Mouse (Mus musculus): Measurements from ENCODE around the gene Perm1. TPM values are rescaled to one million over a fixed set of nuclear protein-coding genes. Genes with fewer than 3 reads are reported as not detected.

The Perm1 gene
- polyA plus RNA-seq, 1 experiment from 2014 or later = 0.57 TPM

DNA sequence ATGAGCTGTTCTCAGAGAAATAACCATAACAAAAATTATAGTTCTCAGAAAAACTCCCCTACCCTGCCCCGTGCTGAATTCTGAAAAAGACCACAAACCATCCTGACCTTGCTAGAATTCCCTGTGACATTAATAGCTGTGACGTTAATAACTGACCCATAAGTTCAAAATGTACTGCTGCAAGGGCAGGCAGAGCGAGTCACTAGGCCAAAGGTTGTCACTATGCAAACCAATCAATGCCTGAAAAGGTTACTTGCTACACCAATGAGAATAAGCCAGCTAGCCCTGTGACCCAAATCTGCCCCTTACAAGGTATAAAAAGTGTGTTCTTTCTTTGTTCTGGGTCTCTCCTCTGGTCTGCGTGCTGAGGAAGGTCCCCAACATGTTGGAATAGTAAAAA lies 6.8 kb upstream of the Perm1 start:
- Histone ChIP-seq H3K4me3 (ENCODE audit: low read depth, low read length) (no peak overlapping the region), H3K9me3 (ENCODE audit: control insufficient read depth, low read length) (no peaks in the 10 kb centered on the region), H3K27me3 (ENCODE audit: control insufficient read depth, insufficient read depth, low read length) (no peaks in the 10 kb centered on the region), H3K36me3 (ENCODE audit: control insufficient read depth, insufficient read depth, low read length) (no peaks in the 10 kb centered on the region), H3K4me1 (ENCODE audit: control insufficient read depth, insufficient read depth, low read length) (peaks cover 5% of the 10 kb centered on the region; the same call in 1 of the 2 replicates), H3K4me2 (ENCODE audit: low read depth) (no peak overlapping the region), H3K27ac (ENCODE audit: low read depth, low read length) (no peak overlapping the region), H3K9ac (ENCODE audit: low read length) (no peak overlapping the region)
- WGBS = 92% methylated on average over 4 of the region's 4 CpGs
- DNase-seq (ENCODE audit: low spot score) = no peak
- no peak for ATAC-seq (ENCODE audit: insufficient read depth, low FRiP score, low TSS enrichment)

DNA sequence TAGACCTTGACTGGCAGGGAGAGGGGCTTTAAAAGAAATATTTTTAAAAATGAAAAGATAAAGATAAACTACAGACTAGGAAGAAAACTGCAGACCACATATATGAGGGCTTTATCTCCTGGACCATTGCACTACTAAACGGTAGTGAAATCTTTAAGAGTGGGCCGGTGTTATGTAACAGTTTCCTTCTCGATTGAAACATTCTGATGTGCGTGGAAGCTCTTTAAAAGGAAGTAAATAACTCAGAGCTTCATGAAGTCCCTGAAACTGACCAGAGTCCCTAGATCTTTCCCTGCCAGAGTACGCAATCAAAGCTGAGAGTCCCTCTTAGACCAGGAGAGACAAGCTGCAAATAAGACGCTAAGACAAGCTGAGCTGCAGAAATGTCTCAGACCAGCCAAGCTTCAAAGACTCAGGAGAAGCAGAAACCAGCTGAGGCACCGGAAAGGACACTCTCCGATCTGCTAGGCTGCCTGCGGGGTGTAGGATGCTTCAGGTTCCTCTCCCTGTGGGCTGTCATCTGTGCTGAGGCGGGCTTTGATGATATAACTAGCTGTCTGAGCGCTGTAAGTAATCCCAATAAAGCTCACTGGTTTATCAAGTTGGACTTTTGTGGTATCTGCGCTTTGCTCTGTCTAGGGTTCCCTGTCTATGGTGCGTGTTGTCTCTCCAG lies 5.6 kb upstream of the Perm1 start:
- Histone ChIP-seq H3K9me3 (ENCODE audit: control insufficient read depth, low read length) (no peaks in the 10 kb centered on the region), H3K9ac (ENCODE audit: low read length) (no peak overlapping the region), H3K4me1 (ENCODE audit: control insufficient read depth, insufficient read depth, low read length) (no peaks in the 10 kb centered on the region; the same call in 1 of the 2 replicates), H3K4me3 (ENCODE audit: low read depth, low read length) (no peak overlapping the region), H3K36me3 (ENCODE audit: control insufficient read depth, insufficient read depth, low read length) (no peaks in the 10 kb centered on the region), H3K27ac (ENCODE audit: low read depth, low read length) (no peak overlapping the region), H3K27me3 (ENCODE audit: control insufficient read depth, insufficient read depth, low read length) (no peaks in the 10 kb centered on the region), H3K4me2 (ENCODE audit: low read depth) (no peak overlapping the region)
- DNase-seq (ENCODE audit: low spot score) = no peak
- WGBS = 79% methylated on average over 13 of the region's 13 CpGs
- no peak for ATAC-seq (ENCODE audit: insufficient read depth, low FRiP score, low TSS enrichment)

DNA sequence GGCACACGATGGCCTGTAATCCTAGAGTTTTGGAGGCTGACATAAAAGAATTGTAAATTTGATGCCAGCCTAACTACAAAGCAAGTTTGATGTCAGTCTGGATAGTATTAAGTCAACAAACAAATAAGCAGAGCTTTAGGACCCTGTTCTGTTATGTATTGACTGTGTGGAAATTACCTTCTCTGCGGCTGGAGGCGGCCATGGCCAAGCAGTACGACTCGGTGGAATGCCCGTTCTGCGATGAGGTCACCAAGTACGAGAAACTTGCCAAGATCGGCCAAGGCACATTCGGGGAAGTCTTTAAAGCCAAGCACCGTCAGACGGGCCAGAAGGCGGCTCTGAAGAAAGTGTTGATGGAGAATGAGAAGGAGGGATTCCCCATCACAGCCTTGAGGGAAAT lies 2.5 kb upstream of the Perm1 start:
- 96% methylated on average over 13 of the region's 13 CpGs for WGBS
- no peaks in the 10 kb centered on the region for H3K9me3 ChIP-seq (ENCODE audit: control insufficient read depth, low read length)
- no peak overlapping the region for H3K4me3 ChIP-seq (ENCODE audit: low read depth, low read length)
- no peak for DNase-seq (ENCODE audit: low spot score)
- H3K4me1 ChIP-seq (ENCODE audit: control insufficient read depth, insufficient read depth, low read length) = no peaks in the 10 kb centered on the region
- H3K9ac ChIP-seq (ENCODE audit: low read length) = no peak overlapping the region
- H3K36me3 ChIP-seq (ENCODE audit: control insufficient read depth, insufficient read depth, low read length) = no peaks in the 10 kb centered on the region
- ATAC-seq (ENCODE audit: insufficient read depth, low FRiP score, low TSS enrichment) = no peak
- no peak overlapping the region for H3K4me2 ChIP-seq (ENCODE audit: low read depth)
- H3K27ac ChIP-seq (ENCODE audit: low read depth, low read length) = no peak overlapping the region
- H3K27me3 ChIP-seq (ENCODE audit: control insufficient read depth, insufficient read depth, low read length) = no peaks in the 10 kb centered on the region

GRCm38 (mm10) chr4:156216196-156216595 lies 528 bp downstream of the Perm1 start:
- no peaks in the 10 kb centered on the region for H3K9me3 ChIP-seq (ENCODE audit: control insufficient read depth, low read length)
- no peak for ATAC-seq (ENCODE audit: insufficient read depth, low FRiP score, low TSS enrichment)
- no peaks in the 10 kb centered on the region for H3K4me1 ChIP-seq (ENCODE audit: control insufficient read depth, insufficient read depth, low read length)
- no peak for DNase-seq (ENCODE audit: low spot score)
- H3K27me3 ChIP-seq (ENCODE audit: control insufficient read depth, insufficient read depth, low read length) = no peaks in the 10 kb centered on the region
- WGBS = 88% methylated on average over 2 of the region's 2 CpGs
- H3K36me3 ChIP-seq (ENCODE audit: control insufficient read depth, insufficient read depth, low read length) = no peaks in the 10 kb centered on the region
- no peak overlapping the region for H3K27ac ChIP-seq (ENCODE audit: low read depth, low read length)
- no peak overlapping the region for H3K9ac ChIP-seq (ENCODE audit: low read length)
- no peak overlapping the region for H3K4me2 ChIP-seq (ENCODE audit: low read depth)
- H3K4me3 ChIP-seq (ENCODE audit: low read depth, low read length) = no peak overlapping the region

DNA sequence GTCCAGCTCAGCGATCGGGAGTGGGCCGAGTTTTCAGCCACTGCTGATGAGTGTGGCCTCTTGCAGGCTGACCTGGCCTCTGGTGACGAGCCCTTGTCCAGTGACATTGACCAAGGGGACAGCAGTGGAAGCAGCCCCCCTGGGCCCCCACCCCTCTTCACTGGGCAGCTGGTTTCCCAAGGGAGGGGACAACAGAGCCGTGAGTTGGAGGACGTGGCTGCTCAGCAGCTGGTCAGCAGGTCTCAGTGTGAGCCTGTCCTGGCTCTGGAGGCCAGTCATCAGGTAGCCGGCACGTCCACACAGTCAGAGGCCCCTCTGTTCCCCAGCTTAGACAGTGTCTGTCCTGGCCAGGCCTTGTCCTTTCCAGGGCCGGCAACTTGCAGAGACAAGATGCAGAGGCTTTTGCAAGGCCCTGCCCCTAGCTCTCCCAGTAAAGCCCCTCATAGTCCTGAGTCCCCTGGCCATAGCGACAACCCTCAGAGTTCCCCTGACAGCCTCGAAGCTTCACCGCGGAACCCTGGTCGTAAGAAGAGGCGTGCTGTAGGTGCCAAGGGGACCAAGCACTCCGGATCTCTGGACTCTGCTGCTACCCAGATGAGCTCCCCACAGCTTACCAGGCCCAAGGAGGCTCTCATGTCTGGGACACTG lies 1.5 kb downstream of the Perm1 start:
- Histone ChIP-seq H3K4me1 (ENCODE audit: control insufficient read depth, insufficient read depth, low read length) (no peaks in the 10 kb centered on the region), H3K4me3 (ENCODE audit: low read depth, low read length) (no peak overlapping the region), H3K9ac (ENCODE audit: low read length) (no peak overlapping the region), H3K27ac (ENCODE audit: low read depth, low read length) (no peak overlapping the region), H3K9me3 (ENCODE audit: control insufficient read depth, low read length) (no peaks in the 10 kb centered on the region), H3K36me3 (ENCODE audit: control insufficient read depth, insufficient read depth, low read length) (no peaks in the 10 kb centered on the region), H3K4me2 (ENCODE audit: low read depth) (no peak overlapping the region), H3K27me3 (ENCODE audit: control insufficient read depth, insufficient read depth, low read length) (no peaks in the 10 kb centered on the region)
- ATAC-seq (ENCODE audit: insufficient read depth, low FRiP score, low TSS enrichment) (no peak), DNase-seq (ENCODE audit: low spot score) (no peak)
- 83% methylated on average over 16 of the region's 16 CpGs for WGBS

GRCm38 (mm10) chr4:156217838-156218237 lies 2.2 kb downstream of the Perm1 start:
- Histone ChIP-seq H3K27me3 (ENCODE audit: control insufficient read depth, insufficient read depth, low read length) (no peaks in the 10 kb centered on the region), H3K4me2 (ENCODE audit: low read depth) (no peak overlapping the region), H3K4me1 (ENCODE audit: control insufficient read depth, insufficient read depth, low read length) (no peaks in the 10 kb centered on the region), H3K36me3 (ENCODE audit: control insufficient read depth, insufficient read depth, low read length) (no peaks in the 10 kb centered on the region), H3K27ac (ENCODE audit: low read depth, low read length) (no peak overlapping the region), H3K9me3 (ENCODE audit: control insufficient read depth, low read length) (no peaks in the 10 kb centered on the region), H3K4me3 (ENCODE audit: low read depth, low read length) (no peak overlapping the region), H3K9ac (ENCODE audit: low read length) (no peak overlapping the region)
- DNase-seq (ENCODE audit: low spot score) (no peak), ATAC-seq (ENCODE audit: insufficient read depth, low FRiP score, low TSS enrichment) (no peak)
- WGBS = 74% methylated on average over 16 of the region's 16 CpGs

DNA sequence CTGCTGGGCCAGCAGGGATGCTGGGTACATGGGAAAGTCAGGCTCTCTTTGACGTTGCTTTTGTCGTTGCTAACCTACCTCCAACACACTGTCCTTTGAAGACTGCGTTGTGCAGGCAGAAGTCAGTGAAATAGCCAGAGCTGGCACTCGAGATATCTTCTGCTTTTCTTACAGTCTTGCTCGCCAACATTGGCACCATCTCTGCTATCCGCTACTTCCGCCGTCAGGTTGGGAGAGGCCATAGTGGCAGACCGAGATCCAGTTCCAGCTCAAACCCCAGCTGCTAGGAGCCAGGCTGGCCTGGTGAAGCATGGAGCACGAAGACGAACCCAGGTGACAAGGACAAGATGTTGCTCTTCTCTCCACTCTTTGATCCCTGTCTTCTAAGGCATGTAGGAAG lies 4.3 kb downstream of the Perm1 start:
- H3K9ac ChIP-seq (ENCODE audit: low read length) = no peak overlapping the region
- no peaks in the 10 kb centered on the region for H3K4me1 ChIP-seq (ENCODE audit: control insufficient read depth, insufficient read depth, low read length)
- H3K36me3 ChIP-seq (ENCODE audit: control insufficient read depth, insufficient read depth, low read length) = no peaks in the 10 kb centered on the region
- ATAC-seq (ENCODE audit: insufficient read depth, low FRiP score, low TSS enrichment) (no peak), DNase-seq (ENCODE audit: low spot score) (no peak)
- H3K27me3 ChIP-seq (ENCODE audit: control insufficient read depth, insufficient read depth, low read length) = no peaks in the 10 kb centered on the region
- 91% methylated on average over 11 of the region's 11 CpGs for WGBS
- no peak overlapping the region for H3K4me3 ChIP-seq (ENCODE audit: low read depth, low read length)
- H3K27ac ChIP-seq (ENCODE audit: low read depth, low read length) = no peak overlapping the region
- H3K4me2 ChIP-seq (ENCODE audit: low read depth) = no peak overlapping the region
- H3K9me3 ChIP-seq (ENCODE audit: control insufficient read depth, low read length) = no peaks in the 10 kb centered on the region

DNA sequence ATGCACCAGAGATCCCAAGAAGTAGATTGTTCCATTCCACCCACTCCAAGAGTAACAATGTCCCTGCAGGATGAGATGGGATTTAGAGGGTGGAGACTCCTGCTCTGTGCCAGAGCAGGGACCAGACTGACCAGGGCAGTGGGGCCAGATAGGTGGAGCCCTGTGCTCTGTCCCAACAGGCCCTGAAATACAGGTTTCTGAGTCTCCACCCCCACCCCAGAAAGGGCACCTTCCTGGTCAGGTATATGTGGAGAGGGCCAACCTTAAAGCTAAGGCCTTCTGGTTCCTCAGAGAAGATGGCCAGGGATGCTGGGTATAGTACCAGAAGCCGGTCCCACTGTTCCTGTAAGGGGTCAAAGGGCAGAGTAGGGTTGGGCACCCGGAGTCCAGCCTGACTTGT lies 8.6 kb downstream of the Perm1 start:
- Histone ChIP-seq H3K4me1 (ENCODE audit: control insufficient read depth, insufficient read depth, low read length) (no peaks in the 10 kb centered on the region), H3K27me3 (ENCODE audit: control insufficient read depth, insufficient read depth, low read length) (no peaks in the 10 kb centered on the region), H3K27ac (ENCODE audit: low read depth, low read length) (no peak overlapping the region), H3K9me3 (ENCODE audit: control insufficient read depth, low read length) (no peaks in the 10 kb centered on the region), H3K4me2 (ENCODE audit: low read depth) (no peak overlapping the region), H3K36me3 (ENCODE audit: control insufficient read depth, insufficient read depth, low read length) (no peaks in the 10 kb centered on the region), H3K9ac (ENCODE audit: low read length) (no peak overlapping the region), H3K4me3 (ENCODE audit: low read depth, low read length) (no peak overlapping the region)
- DNase-seq (ENCODE audit: low spot score) (no peak), ATAC-seq (ENCODE audit: insufficient read depth, low FRiP score, low TSS enrichment) (no peak)
- WGBS = 73% methylated on average over 2 of the region's 2 CpGs

DNA sequence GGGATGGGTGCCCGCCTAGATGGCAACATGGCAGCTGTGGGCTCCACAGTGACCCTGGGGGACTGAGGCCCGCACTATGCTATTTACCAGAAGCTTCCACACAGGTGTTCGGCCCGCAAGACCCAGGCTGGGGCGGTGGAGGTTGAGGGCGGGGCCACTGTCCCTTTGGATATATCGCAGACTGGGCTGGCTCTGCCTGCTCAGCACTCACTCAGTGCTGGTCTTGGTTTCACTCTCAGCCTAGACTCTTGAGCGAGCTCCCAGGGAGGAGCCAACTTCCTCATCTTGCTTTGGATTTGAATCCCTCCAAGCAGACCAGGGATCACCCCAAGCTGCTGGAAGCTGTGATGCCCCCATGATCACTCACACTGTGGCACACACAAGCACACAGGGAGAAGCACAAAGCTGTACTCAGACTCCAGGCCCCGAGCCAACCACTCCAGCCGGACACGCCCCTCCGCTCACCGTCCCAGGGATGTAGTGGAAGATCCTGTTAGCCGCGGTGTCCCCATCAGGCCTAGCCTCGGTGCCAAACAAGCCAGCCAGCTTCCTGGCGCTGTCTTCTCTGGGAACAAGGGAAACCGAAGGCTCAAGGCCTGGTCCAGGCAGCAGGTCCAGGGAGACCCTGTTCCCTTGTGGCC lies 12.2 kb downstream of the Perm1 start:
- 40% methylated on average over 18 of the region's 18 CpGs for WGBS
- ATAC-seq (ENCODE audit: insufficient read depth, low FRiP score, low TSS enrichment) (no peak), DNase-seq (ENCODE audit: low spot score) (no peak)
- Histone ChIP-seq H3K4me1 (ENCODE audit: control insufficient read depth, insufficient read depth, low read length) (no peaks in the 10 kb centered on the region), H3K4me3 (ENCODE audit: low read depth, low read length) (no peak overlapping the region), H3K36me3 (ENCODE audit: control insufficient read depth, insufficient read depth, low read length) (peaks cover 11% of the 10 kb centered on the region), H3K9me3 (ENCODE audit: control insufficient read depth, low read length) (no peaks in the 10 kb centered on the region), H3K9ac (ENCODE audit: low read length) (no peak overlapping the region), H3K27me3 (ENCODE audit: control insufficient read depth, insufficient read depth, low read length) (no peaks in the 10 kb centered on the region), H3K4me2 (ENCODE audit: low read depth) (no peak overlapping the region), H3K27ac (ENCODE audit: low read depth, low read length) (no peak overlapping the region)

All from neural tube, embryonic 11.5 days (tissue).